Mouse (Mus musculus) liver, embryonic 11.5 days (tissue): ENCODE data around the gene Slc35b1. TPM values are rescaled to one million over a fixed set of nuclear protein-coding genes. Genes with fewer than 3 reads are reported as not detected.
A peak's percentile ranks its signal among the peaks of the same experiment; 100 is the strongest.

Source experiments
- ATAC-seq: fragments of 200-750 bp; cut with Nextera tagmentation; replicated peaks from 2 replicates; pipeline ENCODE4 v1.8.0; 2017; ENCODE audit warnings: moderate number of reproducible peaks, mild to moderate bottlenecking, moderate TSS enrichment, moderate library complexity; ENCODE audit not compliant: low FRiP score
- DNase-seq: peaks from one replicate; pipeline ENCODE4 v3.0.0-alpha.2; 2017; ENCODE audit warnings: low spot score
- H3K27ac ChIP-seq: fragments of 300-500 bp; sonication (generic); 2 replicates; pipeline ENCODE4 v1.5.1; 2014; ENCODE audit warnings: mild to moderate bottlenecking, low read depth, low read length, control low read depth
- H3K27me3 ChIP-seq: fragments of 300-500 bp; sonication (generic); replicated peaks from 2 replicates; pipeline ENCODE4 v1.6.1; 2014; ENCODE audit warnings: low read length, mixed read lengths; ENCODE audit not compliant: control insufficient read depth, insufficient read depth
- H3K36me3 ChIP-seq: fragments of 300-500 bp; sonication (generic); 2 replicates; pipeline ENCODE4 v1.6.1; 2014; ENCODE audit warnings: mild to moderate bottlenecking, low read length, moderate library complexity, mixed read lengths; ENCODE audit not compliant: control insufficient read depth, insufficient read depth
- H3K4me1 ChIP-seq: fragments of 300-500 bp; sonication (generic); replicated peaks from 2 replicates; pipeline ENCODE4 v1.6.1; 2014; ENCODE audit warnings: low read length, mixed read lengths; ENCODE audit not compliant: control insufficient read depth, insufficient read depth
- H3K4me2 ChIP-seq: fragments of 300-500 bp; sonication (generic); 2 replicates; pipeline ENCODE4 v1.6.1; 2014; ENCODE audit warnings: mild to moderate bottlenecking, control low read depth, moderate library complexity
- H3K4me3 ChIP-seq: fragments of 300-500 bp; sonication (generic); 2 replicates; pipeline ENCODE4 v1.5.1; 2014; ENCODE audit warnings: low read depth, low read length, control low read depth
- H3K9ac ChIP-seq: fragments of 300-500 bp; sonication (generic); 2 replicates; pipeline ENCODE4 v1.6.1; 2014; ENCODE audit warnings: low read depth, low read length, control low read depth
- H3K9me3 ChIP-seq: fragments of 300-500 bp; sonication (generic); 2 replicates; pipeline ENCODE4 v1.6.1; 2016; ENCODE audit warnings: low read length, inconsistent platforms, mixed read lengths; ENCODE audit not compliant: control insufficient read depth
- WGBS: fragments of 180-500 bp; shearing (Covaris S2); extraction: QIAGEN DNeasy Blood & Tissue Kit; methylation state at CpG from one replicate; pipeline ENCODE4 v1.1.7; 2014; 5-methylcytosine and 5-hydroxymethylcytosine counted together
- polyA plus RNA-seq: library from polyadenylated mRNA; unstranded; fragments of >200 nt; fragmentation: Nextera tagmentation; extraction: Ambion mirVana; gene quantifications from 2 replicates; pipeline ENCODE4 v1.2.1, GENCODE M21; 2014

Slc35b1 gene
- polyA plus RNA-seq, 1 experiment from 2014 or later: 86.8 TPM

DNA sequence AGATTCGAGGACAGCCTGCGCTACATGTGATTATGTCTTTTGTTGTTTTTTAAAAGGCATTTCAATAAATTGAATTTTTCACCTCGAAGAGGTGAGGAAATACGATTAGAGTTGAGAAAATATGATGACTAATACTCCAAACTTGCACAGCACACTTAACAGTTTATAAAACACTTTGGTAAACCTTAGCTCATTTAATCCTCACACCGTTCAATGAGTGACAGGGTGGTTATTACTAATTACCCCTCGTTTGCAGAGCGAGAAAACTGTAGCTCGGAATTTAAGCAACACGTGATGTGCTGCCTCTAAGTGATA, 531 bp upstream of the Slc35b1 start:
- DNase-seq (no peak), ATAC-seq (no peak)
- Histone ChIP-seq H3K27ac (peak overlapping the region; percentile 73), H3K4me3 (peak overlapping the region; percentile 85), H3K27me3 (no peaks in the 10 kb centered on the region), H3K36me3 (peaks cover 29% of the 10 kb centered on the region), H3K4me2 (peak overlapping the region; percentile 83), H3K4me1 (peaks cover 6% of the 10 kb centered on the region), H3K9ac (peak overlapping the region; percentile 92), H3K9me3 (no peaks in the 10 kb centered on the region)
- 36% methylated on average over 9 of the region's 9 CpGs for WGBS

DNA sequence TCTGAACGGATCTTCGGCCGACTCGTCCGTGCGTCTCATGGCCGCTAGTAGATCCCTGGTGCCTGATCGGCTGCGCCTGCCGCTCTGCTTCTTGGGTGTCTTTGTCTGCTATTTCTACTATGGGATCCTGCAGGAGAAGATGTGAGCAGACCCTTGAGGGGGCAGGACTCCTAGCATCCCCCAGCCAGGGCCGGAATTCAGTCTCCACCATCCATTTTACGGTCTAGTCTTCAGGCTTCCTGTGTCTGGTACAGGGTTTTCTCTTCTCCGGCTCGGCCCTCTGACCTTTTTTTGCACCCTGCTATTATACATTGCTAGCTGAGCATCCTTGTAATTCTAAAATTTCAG, 455 bp downstream of the Slc35b1 start:
- H3K27ac ChIP-seq: peak overlapping the region; percentile 73
- peak overlapping the region; percentile 92 for H3K9ac ChIP-seq
- ATAC-seq: 0 out of 2 replicates have a peak, but pooled peaks have one; percentile 9
- H3K4me2 ChIP-seq: peak overlapping the region; percentile 83
- H3K27me3 ChIP-seq: no peaks in the 10 kb centered on the region
- no peak for DNase-seq
- peaks cover 6% of the 10 kb centered on the region for H3K4me1 ChIP-seq
- peaks cover 28% of the 10 kb centered on the region for H3K36me3 ChIP-seq
- H3K4me3 ChIP-seq: peak overlapping the region; percentile 85
- no peaks in the 10 kb centered on the region for H3K9me3 ChIP-seq
- WGBS: under 1% methylated on average over 14 of the region's 14 CpGs

DNA sequence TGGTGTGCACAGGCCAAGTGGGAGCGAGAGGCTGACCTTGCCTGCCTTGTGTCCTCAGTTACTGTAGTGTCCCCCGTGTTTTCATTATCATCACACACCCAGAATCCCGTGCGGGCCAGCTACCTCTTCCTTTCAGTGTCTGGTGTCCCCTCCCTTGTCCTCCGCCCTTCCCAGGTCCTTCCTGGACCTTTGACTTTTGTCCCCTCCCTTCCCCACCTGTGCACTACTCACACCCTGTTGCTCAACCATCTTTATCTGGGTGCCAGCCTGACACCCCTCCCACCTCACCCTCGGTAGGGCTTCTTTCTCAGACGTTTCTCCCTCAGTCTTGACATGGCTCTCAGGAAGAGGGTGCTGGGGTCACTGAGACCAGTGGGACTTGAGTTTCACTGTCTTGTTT, 2.9 kb downstream of the Slc35b1 start:
- H3K4me2 ChIP-seq: no peak overlapping the region
- peaks cover 6% of the 10 kb centered on the region for H3K4me1 ChIP-seq
- no peaks in the 10 kb centered on the region for H3K27me3 ChIP-seq
- H3K36me3 ChIP-seq: peaks cover 23% of the 10 kb centered on the region
- 83% methylated on average over 7 of the region's 7 CpGs for WGBS
- no peak overlapping the region for H3K27ac ChIP-seq
- no peak for DNase-seq
- no peak for ATAC-seq
- no peak overlapping the region for H3K4me3 ChIP-seq
- H3K9ac ChIP-seq: no peak overlapping the region
- no peaks in the 10 kb centered on the region for H3K9me3 ChIP-seq

DNA sequence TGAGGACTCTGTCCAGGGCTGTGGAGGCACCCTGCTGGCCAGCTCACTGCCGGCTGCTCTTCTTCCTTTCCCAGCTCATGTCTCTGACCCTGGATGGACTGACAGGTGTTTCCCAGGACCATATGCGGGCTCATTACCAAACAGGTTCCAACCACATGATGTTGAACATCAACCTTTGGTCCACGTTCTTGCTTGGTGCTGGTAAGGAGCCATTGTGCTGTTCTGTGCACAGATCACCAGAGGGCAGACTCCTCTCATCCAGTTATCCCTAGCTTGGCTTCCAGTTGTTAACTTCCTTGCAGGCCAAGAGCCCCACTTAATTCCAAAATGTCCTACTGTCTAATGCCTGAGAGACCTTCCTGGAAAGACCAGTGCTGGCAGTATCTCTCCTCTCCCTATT, 4.5 kb downstream of the Slc35b1 start:
- Histone ChIP-seq H3K9ac (no peak overlapping the region), H3K27ac (no peak overlapping the region), H3K9me3 (no peaks in the 10 kb centered on the region), H3K27me3 (no peaks in the 10 kb centered on the region), H3K4me1 (peaks cover 6% of the 10 kb centered on the region), H3K36me3 (peaks cover 23% of the 10 kb centered on the region), H3K4me3 (no peak overlapping the region), H3K4me2 (no peak overlapping the region)
- WGBS: 79% methylated on average over 3 of the region's 3 CpGs
- no peak for DNase-seq
- no peak for ATAC-seq

DNA sequence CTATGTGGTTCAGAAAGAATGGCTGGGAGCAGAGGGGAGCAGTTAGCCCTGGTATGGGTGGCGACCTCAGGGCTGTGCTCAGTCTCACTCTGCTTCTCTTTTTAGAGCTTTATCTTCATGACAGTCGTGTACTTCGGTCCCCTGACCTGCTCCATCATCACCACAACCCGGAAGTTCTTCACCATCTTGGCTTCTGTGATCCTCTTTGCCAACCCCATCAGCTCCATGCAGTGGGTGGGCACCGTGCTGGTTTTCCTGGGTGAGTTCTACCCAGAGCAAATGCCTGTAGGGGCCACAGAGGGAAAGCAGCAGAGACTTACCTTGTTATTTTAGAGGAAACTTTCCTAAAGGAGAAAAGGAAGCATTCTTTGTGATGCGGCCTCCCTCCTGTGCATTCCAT, 5.9 kb downstream of the Slc35b1 start:
- Histone ChIP-seq H3K4me1 (peaks cover 5% of the 10 kb centered on the region), H3K36me3 (peaks cover 23% of the 10 kb centered on the region), H3K9me3 (no peaks in the 10 kb centered on the region), H3K4me3 (no peak overlapping the region), H3K9ac (no peak overlapping the region), H3K27ac (no peak overlapping the region), H3K4me2 (no peak overlapping the region), H3K27me3 (no peaks in the 10 kb centered on the region)
- no peak for ATAC-seq
- WGBS: 88% methylated on average over 6 of the region's 6 CpGs
- DNase-seq: no peak

DNA sequence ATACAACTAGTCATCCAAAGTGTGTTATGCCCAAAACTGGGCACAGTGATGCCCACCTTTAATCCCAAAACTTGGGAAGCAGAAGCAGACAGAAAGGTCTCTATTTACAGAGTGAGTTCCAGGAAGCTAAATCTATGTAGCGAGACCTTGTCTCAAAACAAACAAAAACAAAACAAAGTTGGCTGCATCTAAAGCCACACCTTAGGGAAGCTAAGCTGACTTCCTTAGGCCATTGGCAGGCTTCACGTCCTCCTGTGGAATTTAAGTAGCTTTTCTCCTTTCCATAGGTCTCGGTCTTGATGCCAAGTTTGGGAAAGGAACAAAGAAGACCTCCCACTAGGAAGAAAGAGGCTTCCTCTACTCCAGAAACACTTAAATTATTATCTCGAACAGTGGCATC, 6.7 kb downstream of the Slc35b1 start:
- H3K4me2 ChIP-seq: no peak overlapping the region
- H3K9ac ChIP-seq: no peak overlapping the region
- ATAC-seq: no peak
- H3K36me3 ChIP-seq: peaks cover 23% of the 10 kb centered on the region
- DNase-seq: no peak
- no peak overlapping the region for H3K27ac ChIP-seq
- 77% methylated on average over 4 of the region's 4 CpGs for WGBS
- H3K4me1 ChIP-seq: no peaks in the 10 kb centered on the region; the same call in 1 of the 2 replicates
- H3K27me3 ChIP-seq: no peaks in the 10 kb centered on the region
- H3K9me3 ChIP-seq: no peaks in the 10 kb centered on the region
- no peak overlapping the region for H3K4me3 ChIP-seq

DNA sequence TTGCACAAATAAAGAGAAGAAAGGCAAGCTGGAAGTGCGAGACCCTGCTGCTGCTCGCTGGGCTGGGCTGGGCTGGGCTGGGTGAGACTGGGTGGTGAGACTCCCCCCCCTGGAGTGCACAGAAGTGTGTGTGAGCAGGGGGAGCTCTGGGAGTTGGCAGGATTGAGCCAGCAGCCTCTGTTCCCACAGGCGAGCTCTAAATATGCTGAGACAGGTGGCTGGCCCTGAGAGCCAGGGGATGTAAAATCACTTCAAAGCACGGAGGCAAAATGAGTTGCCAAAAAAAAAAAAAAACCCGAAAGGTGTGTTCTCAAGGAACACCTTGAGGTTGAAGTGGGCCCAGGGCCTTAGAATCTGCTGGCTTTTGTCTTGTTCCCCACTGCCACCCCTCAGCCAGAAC, 7.3 kb downstream of the Slc35b1 start:
- Histone ChIP-seq H3K4me1 (no peaks in the 10 kb centered on the region), H3K27me3 (no peaks in the 10 kb centered on the region), H3K36me3 (peaks cover 23% of the 10 kb centered on the region), H3K4me2 (no peak overlapping the region), H3K9ac (no peak overlapping the region), H3K4me3 (no peak overlapping the region), H3K9me3 (no peaks in the 10 kb centered on the region), H3K27ac (no peak overlapping the region)
- DNase-seq (no peak), ATAC-seq (no peak)
- 69% methylated on average over 5 of the region's 5 CpGs for WGBS

DNA sequence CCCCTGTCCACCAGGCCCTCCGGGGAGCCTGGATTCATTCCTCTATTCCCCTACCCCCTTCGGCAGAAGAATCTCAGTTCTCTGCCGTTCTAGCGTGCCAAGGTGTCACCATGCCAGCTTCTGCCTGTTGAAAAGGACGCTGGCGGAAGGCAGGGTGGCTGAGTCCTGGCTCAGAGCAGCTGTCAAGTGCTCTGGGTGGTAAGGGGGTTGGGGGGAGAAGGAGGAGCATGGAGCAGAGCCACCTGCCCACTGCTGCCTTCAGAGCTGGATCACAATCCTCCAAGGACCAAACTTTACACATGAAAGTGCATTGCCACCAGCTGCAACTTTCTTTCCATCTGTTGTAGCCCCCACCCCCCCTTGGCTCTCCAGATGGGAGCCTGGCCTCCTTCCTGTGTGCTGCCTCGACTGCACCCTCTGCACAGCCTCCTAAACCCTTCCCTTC, 7.8 kb downstream of the Slc35b1 start:
- peaks cover 20% of the 10 kb centered on the region for H3K36me3 ChIP-seq
- DNase-seq (no peak), ATAC-seq (no peak)
- H3K4me2 ChIP-seq: no peak overlapping the region
- no peaks in the 10 kb centered on the region for H3K4me1 ChIP-seq
- no peak overlapping the region for H3K27ac ChIP-seq
- no peak overlapping the region for H3K9ac ChIP-seq
- H3K9me3 ChIP-seq: no peaks in the 10 kb centered on the region
- 65% methylated on average over 7 of the region's 7 CpGs for WGBS
- no peak overlapping the region for H3K4me3 ChIP-seq
- H3K27me3 ChIP-seq: no peaks in the 10 kb centered on the region

DNA sequence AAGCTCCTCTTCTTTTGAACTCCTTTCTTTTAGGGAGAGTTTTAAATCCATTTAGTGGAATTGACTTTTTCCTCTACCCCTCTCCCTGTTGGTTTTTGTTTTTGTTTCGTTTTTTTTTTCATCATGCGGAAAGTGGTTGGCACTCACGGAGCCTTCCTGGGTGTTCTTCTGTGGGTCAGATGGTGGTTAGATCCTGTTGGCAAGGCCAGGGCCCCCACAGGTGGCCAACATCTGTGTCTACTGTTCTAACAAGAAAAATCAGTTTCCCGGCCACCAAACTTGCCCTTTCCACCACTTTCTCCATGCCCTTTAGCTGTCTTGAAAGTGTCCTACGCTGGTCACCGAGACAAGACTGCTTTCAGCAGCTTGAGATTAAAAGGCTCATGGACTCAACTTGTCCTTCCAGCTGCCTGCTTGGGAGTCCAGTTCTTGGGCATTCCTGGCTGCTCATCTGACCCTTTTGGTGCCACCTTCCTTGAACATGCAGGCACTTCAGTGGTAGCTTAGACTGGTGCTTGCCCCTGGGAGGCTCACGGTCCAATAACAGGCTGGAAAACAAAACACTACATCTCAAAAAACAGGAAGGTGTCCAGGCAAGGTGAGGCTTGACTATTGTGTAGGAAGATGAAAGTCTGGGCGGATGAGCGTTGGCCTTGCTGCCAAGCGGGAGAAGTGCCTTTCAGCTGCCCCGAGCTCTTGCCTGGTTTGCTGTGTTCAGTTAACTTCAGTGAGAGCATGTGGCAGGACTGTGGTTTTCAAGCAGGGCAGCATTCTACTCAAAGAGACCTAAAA, 8.4 kb downstream of the Slc35b1 start:
- no peak overlapping the region for H3K4me3 ChIP-seq
- no peak overlapping the region for H3K9ac ChIP-seq
- no peaks in the 10 kb centered on the region for H3K4me1 ChIP-seq
- H3K9me3 ChIP-seq: no peaks in the 10 kb centered on the region
- no peak for ATAC-seq
- H3K4me2 ChIP-seq: no peak overlapping the region
- DNase-seq: no peak
- H3K36me3 ChIP-seq: peaks cover 13% of the 10 kb centered on the region
- no peak overlapping the region for H3K27ac ChIP-seq
- 76% methylated on average over 11 of the region's 11 CpGs for WGBS
- H3K27me3 ChIP-seq: no peaks in the 10 kb centered on the region
